Mouse (Mus musculus) thymus, adult 2 months (tissue): Measurements from ENCODE around the gene Pdxk. TPM values are rescaled to one million over a fixed set of nuclear protein-coding genes. Genes with fewer than 3 reads are reported as not detected.
"Not testable (repeated sequence)": the region's sequence is repeated elsewhere in the genome, so short reads cannot be mapped to it uniquely, and the experiment has no call there.

Experiments used
- DNase-seq: peaks from one replicate; pipeline ENCODE4 v3.0.0; 2021
- H3K27ac ChIP-seq: fragments of 200-500 bp; 2 replicates; pipeline ENCODE4 v1.5.1; 2012; ENCODE audit warnings: low read length, control low read depth; ENCODE audit not compliant: control insufficient read depth, insufficient read depth
- H3K27me3 ChIP-seq: fragments of 200-500 bp; 2 replicates; pipeline ENCODE4 v1.6.1; 2012; ENCODE audit warnings: mild to moderate bottlenecking, low read length, moderate library complexity, mixed read lengths; ENCODE audit not compliant: control insufficient read depth, insufficient read depth
- H3K36me3 ChIP-seq: fragments of 200-500 bp; 2 replicates; pipeline ENCODE4 v1.6.1; 2012; ENCODE audit warnings: mild to moderate bottlenecking, low read length, moderate library complexity; ENCODE audit not compliant: control insufficient read depth, insufficient read depth
- H3K4me1 ChIP-seq: fragments of 200-500 bp; replicated peaks from 2 replicates; pipeline ENCODE4 v1.6.1; 2012; ENCODE audit warnings: low read length; ENCODE audit not compliant: control insufficient read depth, insufficient read depth
- H3K4me3 ChIP-seq: fragments of 200-500 bp; 2 replicates; pipeline ENCODE4 v1.5.1; 2012; ENCODE audit warnings: mild to moderate bottlenecking, low read length, control low read depth, moderate library complexity; ENCODE audit not compliant: control insufficient read depth, insufficient read depth
- CTCF ChIP-seq: fragments of 200-500 bp; IDR thresholded peaks from 2 replicates; pipeline ENCODE4 v1.5.1; 2012; ENCODE audit warnings: mild to moderate bottlenecking, control low read depth, low read length, moderate library complexity, borderline replicate concordance; ENCODE audit not compliant: control insufficient read depth, poor library complexity, insufficient read depth; ENCODE audit errors: extremely low read depth
- POLR2A ChIP-seq: fragments of 200-500 bp; IDR thresholded peaks from 2 replicates; pipeline ENCODE4 v1.6.1; 2012; ENCODE audit warnings: mild to moderate bottlenecking, low read length, control low read depth, moderate library complexity; ENCODE audit not compliant: control insufficient read depth, poor library complexity, insufficient read depth; ENCODE audit errors: extremely low read depth
- WGBS: fragments of 180-500 bp; shearing (Covaris S2); methylation state at CpG from one replicate; pipeline ENCODE4 v1.1.7; 2018; 5-methylcytosine and 5-hydroxymethylcytosine counted together
- polyA plus RNA-seq: library from polyadenylated mRNA; depleted of rRNA; stranded (reverse); fragments of >200 nt; gene quantifications from 2 replicates; pipeline ENCODE4 v1.2.3, GENCODE M21; 2012

The Pdxk gene
- polyA plus RNA-seq, 1 experiment, result 26.1 TPM

DNA sequence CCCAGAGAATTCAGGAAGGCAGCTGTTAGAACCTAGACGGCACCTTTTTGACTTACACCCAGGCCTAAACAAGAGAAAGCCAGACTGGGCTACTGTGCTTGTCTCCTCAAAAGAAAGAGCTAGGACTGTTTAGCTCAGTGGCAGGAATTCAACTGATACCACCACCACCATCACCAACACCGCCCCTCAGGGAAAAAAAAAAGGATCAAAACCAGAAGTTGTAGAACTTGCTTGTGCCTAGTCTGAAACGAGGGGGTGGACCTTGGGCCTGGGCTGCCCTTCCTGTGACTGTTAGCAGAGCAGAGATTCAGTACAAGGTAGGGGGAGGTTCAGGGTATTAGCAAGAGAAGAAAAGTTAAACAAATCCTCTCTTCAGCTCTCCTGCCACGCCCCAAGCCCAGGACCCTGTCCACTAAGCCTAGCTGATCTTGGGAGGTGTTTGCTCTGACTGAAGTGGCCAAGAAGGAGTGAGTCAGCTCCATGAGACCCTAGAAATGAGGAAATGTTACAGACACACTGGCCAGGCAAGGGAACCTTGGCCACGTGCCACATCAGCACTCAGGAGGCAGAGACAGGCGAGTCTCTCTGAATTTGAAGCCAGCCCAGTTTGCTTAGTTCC lies 38.5 kb downstream of the Pdxk start:
- Histone ChIP-seq H3K36me3 (peaks cover 6% of the 10 kb centered on the region; the same call in 1 of the 2 replicates), H3K4me1 (peaks cover 14% of the 10 kb centered on the region), H3K27ac (no peak overlapping the region), H3K27me3 (no peaks in the 10 kb centered on the region), H3K4me3 (peak overlapping the region; percentile 94)
- TF ChIP-seq CTCF (no peak), POLR2A (no peak)
- DNase-seq, result peak; percentile 9
- 45% methylated on average over 6 of the region's 6 CpGs for WGBS

DNA sequence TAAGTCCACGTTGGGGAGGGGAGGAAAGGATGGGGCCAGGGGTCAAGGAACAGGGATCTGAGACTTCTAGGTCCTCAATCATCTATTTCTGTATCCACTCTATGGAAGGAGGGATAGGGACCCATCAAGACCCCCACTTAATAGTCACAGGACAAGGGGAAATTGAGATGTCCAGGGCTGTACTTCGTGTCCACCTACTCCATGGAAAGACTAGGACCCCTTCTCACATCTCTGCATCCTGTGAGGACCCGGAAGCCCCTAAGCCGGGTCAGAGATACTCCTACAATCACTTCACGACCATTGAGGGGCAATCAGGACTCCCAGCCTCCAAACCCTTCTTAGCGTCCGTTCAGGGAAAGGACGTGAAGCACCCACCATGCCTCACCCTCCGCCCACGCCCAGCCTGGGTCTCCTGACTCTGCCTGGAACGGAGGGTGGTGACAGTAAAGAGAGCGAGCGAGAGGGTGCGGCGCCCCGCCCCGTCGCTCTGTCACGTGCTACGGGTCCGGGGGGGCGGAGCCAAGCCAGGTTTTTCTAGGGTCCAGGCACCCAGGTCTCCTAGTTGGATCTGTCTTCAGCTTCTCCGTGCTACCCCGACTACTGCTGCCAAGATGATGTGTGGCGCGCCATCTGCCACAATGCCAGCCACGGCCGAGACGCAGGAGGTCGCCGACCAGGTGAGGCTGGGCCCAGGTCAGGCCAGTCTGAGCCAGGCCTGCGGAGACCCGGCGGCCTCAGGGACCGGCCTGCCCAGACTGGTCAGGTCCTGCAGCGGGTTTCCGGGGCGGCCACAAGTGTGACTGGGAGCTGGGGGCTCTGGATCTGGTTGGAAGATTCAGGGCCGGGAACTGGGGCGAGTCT lies 39.4 kb downstream of the Pdxk start, which contains the start of gene Cstb:
Gene Cstb, plus strand, starts transcription at position 489 of the 861 bp plus-strand sequence.
- H3K36me3 ChIP-seq, result peaks cover 6% of the 10 kb centered on the region; the same call in 1 of the 2 replicates
- no peak within 1 kb of the TSS for H3K27ac ChIP-seq
- peak; percentile 90 for DNase-seq
- H3K4me1 ChIP-seq, result peaks cover 21% of the 10 kb centered on the region
- H3K4me3 ChIP-seq, result peak within 1 kb of the TSS; percentile 94
- H3K27me3 ChIP-seq, result no peaks in the 10 kb centered on the region
- TF ChIP-seq CTCF, result no peak
- peak; percentile 63; the same call in 1 of the 2 replicates for TF ChIP-seq POLR2A
- 2% methylated on average over 40 of the region's 40 CpGs for WGBS

DNA sequence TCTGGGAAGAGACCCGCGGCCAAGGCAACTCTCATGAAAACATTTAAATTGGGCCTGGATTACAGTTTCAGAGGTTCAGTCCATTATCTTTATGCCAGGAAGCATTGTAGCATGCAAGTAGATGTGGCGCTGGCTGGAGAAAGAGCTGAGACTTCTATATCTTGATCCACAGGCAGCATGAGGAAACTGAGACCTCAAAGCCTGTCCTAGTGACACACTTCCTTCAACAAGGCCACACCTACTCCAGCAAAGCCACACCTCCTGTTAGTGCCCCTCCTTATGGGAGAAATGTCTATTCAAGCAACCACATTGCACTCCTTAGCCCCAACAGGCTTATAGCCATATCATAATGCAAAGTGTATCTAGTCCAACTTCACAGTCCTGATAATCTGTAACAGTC lies 42.2 kb downstream of the Pdxk start:
- no peak for TF ChIP-seq CTCF
- no peak for TF ChIP-seq POLR2A
- Histone ChIP-seq H3K4me3 (no peak overlapping the region), H3K27me3 (no peaks in the 10 kb centered on the region), H3K36me3 (peaks cover 4% of the 10 kb centered on the region; the same call in 1 of the 2 replicates), H3K27ac (no peak overlapping the region), H3K4me1 (peaks cover 26% of the 10 kb centered on the region)
- WGBS, result 82% methylated on average over 3 of the region's 3 CpGs
- DNase-seq, result no peak

DNA sequence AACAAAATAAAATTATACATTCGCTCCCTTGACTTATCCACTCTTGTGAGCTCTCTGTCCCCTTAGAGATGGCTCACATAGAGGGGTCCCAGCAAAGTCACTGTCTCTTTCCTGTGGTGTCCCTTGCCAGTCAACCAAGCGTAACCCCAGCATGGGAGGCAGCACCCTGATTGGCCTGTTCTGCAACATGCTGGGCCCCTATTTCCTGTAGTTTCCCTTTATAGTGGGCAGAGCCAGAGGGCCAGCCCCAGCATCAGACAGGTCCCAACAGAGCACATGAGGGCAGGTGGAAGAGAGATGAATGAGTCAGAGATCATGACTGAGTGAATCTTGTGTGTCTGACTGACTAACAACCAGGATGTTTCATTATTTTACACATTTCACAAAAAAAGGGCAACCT lies 43.8 kb downstream of the Pdxk start:
- peak; percentile 29 for DNase-seq
- Histone ChIP-seq H3K4me3 (no peak overlapping the region), H3K36me3 (no peaks in the 10 kb centered on the region), H3K27ac (peak overlapping the region; percentile 38; the same call in 1 of the 2 replicates), H3K4me1 (peaks cover 20% of the 10 kb centered on the region), H3K27me3 (no peaks in the 10 kb centered on the region)
- TF ChIP-seq POLR2A (no peak), CTCF (no peak)
- WGBS, result 25% methylated on average over 2 of the region's 2 CpGs

DNA sequence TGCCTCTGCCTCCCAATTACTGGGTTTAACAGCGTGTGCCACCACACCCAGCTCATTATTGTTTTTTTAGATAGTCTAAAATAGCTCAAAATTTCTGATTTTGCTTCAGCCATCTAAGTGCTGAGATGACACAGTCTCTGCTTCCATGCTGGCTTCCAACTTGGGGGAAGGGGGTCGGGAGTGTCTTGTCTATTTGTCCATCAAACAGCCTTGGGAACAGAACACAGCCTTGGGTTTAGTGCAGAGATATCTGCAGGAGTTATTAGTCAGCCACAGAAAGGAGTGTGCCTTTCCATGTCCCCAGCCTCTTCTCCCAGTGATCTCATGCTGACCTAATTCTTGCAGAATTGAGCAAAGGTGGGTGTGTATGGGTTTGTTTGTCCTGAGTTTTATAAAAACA lies 46.0 kb downstream of the Pdxk start:
- no peak for DNase-seq
- no peaks in the 10 kb centered on the region for H3K36me3 ChIP-seq
- no peaks in the 10 kb centered on the region for H3K27me3 ChIP-seq
- TF ChIP-seq POLR2A (no peak), CTCF (no peak)
- H3K4me3 ChIP-seq, result no peak overlapping the region
- WGBS, result 95% methylated on average over 2 of the region's 2 CpGs
- H3K27ac ChIP-seq, result no peak overlapping the region
- peaks cover 12% of the 10 kb centered on the region for H3K4me1 ChIP-seq

DNA sequence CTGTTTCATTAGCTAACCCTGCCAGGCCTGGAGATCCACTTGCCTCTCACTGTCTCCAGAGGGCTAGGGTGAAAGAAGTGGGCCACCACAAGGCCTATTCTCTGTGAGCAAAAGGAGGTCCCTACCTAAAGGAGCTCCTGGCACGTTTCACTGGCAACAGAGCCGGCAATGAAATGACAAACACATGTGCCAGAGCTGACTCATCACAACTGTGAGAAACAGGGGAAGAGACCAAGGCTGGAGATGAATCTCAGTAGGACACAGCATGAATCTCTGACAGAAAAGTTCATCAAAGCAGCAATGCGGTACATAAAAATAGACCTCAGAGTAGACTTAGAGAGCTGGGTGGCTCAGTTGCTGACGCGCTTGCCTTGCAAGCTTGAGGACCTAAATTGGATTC lies 46.9 kb downstream of the Pdxk start:
- 80% methylated on average over 5 of the region's 5 CpGs for WGBS
- Histone ChIP-seq H3K36me3 (no peaks in the 10 kb centered on the region), H3K4me3 (no peak overlapping the region), H3K27me3 (no peaks in the 10 kb centered on the region), H3K27ac (no peak overlapping the region), H3K4me1 (peaks cover 12% of the 10 kb centered on the region)
- no peak for TF ChIP-seq CTCF
- TF ChIP-seq POLR2A, result no peak
- DNase-seq, result no peak

DNA sequence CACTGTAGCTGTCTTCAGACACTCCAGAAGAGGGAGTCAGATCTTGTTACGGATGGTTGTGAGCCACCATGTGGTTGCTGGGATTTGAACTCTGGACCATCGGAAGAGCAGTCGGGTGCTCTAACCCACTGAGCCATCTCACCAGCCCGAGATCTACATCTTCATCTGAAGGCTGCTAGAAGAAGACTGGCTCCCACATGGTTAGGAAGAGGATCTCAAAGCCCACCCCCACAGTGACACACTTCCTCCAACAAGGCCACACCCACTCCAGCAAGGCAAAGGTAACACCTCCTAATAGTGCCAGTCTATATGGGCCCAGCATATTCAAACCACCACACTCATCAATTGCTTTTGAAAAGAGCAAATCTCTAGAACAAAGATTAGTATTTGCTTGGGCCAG lies 49.8 kb downstream of the Pdxk start:
- 88% methylated on average over 4 of the region's 4 CpGs for WGBS

More for the DNA sequence above, 49.8 kb downstream of the Pdxk start:
- Histone ChIP-seq H3K36me3 (peaks cover 11% of the 10 kb centered on the region; the same call in 1 of the 2 replicates), H3K4me1 (peaks cover 12% of the 10 kb centered on the region)
- H3K4me3 ChIP-seq, H3K27ac ChIP-seq, DNase-seq, H3K27me3 ChIP-seq: not testable (repeated sequence)
